Mouse (Mus musculus) liver, adult (tissue): ENCODE measurements around the gene Lmntd1.

Source experiments
- GATA4 ChIP-seq: IDR thresholded peaks from 2 replicates; pipeline ENCODE4 v1.6.1; 2014; ENCODE audit warnings: mild to moderate bottlenecking, low read length; ENCODE audit not compliant: insufficient replicate concordance

Lmntd1 gene

DNA sequence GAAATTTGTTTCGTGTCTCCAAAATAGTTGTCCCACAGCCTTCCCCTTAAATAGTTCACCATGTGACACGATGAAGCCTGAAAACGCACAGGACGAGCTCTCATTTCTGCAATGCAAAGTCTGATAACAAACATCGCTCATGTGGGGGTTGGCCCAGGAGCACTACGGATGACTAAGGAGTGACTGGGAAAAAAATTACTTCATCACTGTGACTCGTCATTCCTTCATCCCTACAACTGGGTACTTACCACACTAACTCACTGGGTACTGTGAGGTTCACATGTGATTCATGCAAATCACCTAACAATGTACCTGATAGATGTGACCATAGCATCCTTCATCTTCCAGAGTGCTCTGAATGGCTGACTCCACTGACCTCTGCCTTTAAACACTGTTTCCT lies 118.4 kb downstream of the Lmntd1 start:
- TF ChIP-seq GATA4, result no peak

DNA sequence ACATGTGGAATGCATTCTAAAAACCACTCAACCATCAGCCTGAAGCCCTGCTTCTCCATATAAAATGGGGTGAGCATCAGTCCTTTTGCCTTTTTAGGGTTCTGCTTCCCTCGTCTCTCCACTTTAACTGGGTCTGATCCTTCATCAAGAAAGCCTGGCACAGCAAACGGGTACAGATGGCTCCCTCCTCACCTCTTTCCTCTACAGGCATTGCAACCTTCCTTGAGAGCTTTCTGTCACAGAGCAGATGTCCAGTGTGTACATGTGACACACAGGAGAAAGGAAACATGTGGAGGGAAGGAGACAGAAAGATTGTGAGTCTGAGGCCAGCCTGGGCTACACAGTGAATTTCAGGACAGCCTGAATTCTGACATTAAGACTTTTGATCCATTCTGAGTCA lies 125.9 kb downstream of the Lmntd1 start:
- TF ChIP-seq GATA4, result no peak

DNA sequence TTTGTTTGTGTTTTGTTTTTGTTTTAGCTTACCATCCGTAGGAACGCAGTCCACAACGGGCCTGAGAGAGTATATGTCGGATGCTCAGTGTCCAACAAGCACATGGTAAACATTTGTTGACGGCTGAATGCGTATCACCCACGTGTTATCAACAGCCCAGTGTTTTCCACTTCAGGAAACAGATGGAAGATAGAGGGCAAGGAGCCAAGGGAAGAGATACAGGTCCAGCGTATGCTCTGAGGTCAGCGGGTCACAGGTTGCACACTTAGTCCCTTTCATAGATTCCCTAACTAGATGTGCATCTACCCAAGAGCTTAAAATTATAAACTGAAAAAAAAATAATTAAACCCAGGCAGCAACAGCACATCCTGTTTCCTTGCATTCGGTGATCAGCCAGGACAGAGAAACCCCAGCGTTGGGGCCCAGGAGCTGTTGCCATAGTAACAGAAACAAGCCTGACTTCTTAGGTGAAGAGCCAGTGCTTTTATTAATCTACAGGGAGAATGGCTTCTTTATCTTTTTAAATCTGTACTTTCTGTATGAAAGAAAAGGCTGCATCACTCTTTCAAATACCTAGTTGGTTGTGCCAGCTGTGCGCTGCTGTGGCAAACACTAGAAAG lies 128.0 kb downstream of the Lmntd1 start:
- TF ChIP-seq GATA4, result no peak; the same call in 1 of the 2 replicates

DNA sequence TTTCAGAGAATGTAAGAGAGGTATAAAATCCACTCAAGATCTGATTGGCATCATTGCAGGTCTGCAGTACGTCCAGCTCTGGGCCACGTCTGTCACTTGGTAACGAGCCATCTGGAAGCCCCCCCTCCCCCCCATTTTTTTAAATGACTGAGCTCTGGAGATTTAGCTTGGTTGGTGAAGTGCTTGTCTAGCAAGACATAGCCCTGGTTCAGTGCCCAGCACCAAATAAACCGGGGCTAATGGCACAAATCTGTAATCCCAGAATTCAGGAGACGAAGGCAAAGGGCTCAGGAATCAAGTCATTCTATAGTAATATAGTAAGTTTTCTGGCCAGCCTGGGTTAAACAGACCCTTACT lies 130.8 kb downstream of the Lmntd1 start:
- TF ChIP-seq GATA4, result no peak

DNA sequence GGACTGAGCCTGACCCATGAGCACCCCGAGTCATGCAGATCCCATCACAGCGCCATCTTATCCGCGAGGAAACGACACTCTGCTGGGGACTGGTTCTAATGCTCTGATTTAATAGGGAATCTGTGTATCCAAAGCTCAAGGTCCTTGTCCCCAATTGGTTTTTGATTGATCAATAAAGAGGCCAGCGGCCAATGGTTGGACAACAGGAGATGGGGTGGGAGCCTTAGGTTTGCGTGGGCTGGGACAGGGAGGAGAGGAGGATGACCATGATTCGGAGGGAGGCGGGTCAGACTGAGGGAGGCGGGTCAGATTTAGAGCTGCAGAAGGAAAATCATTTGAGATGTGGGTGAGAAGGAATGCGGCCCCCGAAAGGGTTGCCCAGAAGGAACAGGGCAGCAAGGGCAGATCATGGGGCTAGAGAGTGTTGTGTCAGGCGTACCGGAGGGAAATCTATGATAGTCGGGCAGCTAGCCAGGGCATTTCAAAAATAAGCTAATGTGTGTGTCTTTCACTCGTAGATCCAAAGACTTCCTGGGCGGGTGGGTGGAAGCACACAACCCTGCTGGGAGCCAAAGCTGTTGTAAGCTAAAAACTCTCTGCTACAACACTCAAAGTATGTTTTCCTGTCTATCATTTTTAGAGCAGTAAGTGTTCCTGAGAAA lies 131.3 kb downstream of the Lmntd1 start:
- no peak for TF ChIP-seq GATA4

DNA sequence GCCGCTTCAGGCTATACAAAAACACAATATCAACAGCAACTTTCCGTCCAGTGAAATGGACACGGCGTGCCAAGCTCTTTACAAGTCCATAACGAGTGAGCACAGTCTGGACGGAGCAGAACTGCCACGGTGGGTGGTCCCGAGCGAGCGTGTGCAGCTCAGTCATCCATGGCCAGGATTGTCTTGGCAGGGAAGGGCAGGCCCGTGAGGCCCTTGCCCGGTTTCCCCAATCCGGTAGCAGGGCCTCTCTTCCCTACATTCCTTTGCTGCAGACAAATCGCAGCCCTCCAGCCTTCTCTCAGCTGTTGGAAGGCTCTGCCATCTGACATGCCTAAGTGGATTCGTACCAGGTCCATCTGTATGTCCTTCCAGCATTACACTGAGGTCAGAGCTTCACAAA lies 132.2 kb downstream of the Lmntd1 start:
- no peak for TF ChIP-seq GATA4

DNA sequence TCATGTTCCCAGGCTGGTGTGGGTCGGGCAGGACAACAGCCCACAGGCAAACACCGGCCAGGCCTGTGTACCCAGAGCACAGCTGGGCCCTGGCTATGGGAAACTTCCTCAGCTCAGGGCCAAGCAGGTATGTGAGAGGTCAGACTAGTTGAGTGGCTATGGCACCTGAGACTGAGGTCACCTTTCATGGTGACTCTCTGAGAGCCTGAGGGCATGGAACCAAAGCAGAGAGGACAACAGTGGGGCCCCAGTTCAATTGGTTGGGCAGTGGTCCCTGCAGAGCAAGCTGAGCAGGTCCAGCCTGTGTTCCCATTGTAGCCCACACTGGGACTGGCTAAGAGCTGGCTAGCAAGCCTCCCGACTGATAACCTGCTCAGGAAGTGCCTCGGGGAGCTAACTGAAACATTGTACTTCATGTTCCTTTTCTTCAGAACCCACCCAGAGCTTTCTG lies 135.3 kb downstream of the Lmntd1 start:
- no peak for TF ChIP-seq GATA4

DNA sequence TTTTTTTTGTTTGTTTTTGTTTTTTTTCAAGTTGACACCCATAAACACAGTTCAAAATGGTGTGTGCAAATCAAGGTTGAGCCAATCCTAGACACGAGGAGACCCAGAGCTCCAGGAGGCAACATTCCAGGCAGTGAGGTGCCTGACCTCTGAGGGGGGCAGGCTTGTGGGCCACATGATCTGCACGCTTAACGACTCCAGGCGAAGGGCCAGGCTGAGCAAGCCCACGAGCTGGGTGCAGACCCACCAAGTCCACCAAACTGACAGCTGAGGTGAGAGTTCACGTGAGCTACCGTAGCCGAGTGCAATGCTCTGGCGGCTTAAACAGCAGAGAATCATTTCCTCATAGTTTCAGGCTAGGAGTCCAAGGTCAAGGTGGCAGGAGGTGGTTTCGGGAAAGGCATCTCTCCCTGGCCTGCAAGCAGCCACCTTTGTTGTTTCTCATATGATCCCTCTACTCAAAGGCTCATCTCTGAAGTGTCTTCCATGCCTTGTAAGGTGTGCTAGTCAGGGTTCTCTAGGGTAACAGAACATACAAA lies 136.7 kb downstream of the Lmntd1 start:
- no peak for TF ChIP-seq GATA4

DNA sequence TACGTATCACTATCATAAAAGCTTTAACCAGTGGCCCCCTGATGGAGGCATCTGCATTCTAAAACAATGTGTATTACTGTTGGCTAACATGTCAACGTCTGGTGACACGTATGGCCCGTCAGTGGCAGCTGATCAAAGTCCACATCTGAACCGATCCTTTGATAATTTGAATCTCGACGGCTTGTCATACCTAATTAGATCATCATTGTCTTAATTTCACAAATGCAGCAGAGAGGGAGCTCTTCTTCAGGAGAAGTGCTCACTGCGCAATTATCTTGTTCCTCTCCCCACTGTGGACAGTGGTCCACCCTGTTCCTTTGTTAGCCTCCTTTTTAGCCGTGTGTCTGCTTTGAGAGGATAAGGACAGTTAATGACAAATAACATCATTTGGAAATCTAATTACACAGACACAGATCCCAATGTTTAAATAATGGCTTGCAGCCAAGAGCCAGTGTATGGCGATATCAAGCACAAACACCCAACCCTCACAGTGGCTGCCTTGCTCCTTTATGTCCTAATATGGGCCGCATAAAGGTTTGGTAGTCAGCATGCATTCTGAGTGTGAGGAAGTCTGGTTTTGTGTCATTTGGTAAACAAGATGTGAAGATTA lies 142.4 kb downstream of the Lmntd1 start:
- no peak for TF ChIP-seq GATA4

DNA sequence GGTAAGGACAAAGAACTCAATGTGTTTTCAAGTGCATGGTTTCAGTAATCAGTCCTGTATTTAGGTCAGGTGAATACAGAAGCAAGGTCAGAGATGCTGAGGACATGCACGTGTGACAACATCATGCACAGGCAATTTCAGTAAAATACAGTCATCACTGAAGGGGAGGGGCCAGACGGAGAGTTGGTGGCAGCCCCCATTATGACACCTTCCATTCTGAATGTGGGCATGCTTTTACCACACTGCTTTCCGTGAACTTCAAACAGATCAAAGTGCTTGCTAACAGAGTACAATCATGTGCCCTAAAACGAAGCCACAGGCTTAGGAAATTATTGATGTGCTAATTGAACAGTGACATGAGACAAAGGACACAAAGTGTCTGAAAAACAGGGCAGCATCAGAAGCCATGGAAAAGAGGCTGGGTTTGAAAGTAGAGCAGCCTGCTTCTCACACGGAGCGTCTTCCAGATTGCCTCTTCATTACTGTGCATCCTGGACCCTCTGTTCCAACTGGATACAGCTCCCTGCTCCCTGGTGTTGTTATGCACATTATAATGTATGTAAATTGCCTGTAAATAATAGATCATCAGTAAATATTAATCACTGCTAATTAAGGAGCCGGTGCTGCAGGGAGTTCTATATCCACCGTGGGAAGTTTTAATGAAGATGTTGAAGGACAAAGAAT lies 144.7 kb downstream of the Lmntd1 start:
- TF ChIP-seq GATA4, result no peak

DNA sequence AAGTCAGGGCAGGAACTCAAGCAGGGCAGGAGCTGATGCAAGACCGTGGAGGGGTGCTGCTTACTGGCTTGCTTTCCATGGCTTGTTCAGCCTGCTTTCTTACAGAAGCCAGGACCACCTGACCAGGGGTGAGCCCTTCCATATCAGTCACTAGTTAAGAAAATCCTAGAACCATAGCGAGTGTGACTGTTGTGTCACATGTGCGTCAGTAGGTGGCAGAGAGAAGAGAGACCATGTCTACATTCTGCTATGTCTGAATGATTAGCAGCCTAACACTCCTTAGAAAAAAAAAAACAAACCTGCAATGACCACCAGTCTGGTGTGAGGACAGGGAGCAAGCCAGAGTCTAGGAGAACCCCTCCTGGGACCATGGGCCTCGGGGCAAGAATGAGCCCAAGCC lies 150.1 kb downstream of the Lmntd1 start:
- no peak for TF ChIP-seq GATA4

DNA sequence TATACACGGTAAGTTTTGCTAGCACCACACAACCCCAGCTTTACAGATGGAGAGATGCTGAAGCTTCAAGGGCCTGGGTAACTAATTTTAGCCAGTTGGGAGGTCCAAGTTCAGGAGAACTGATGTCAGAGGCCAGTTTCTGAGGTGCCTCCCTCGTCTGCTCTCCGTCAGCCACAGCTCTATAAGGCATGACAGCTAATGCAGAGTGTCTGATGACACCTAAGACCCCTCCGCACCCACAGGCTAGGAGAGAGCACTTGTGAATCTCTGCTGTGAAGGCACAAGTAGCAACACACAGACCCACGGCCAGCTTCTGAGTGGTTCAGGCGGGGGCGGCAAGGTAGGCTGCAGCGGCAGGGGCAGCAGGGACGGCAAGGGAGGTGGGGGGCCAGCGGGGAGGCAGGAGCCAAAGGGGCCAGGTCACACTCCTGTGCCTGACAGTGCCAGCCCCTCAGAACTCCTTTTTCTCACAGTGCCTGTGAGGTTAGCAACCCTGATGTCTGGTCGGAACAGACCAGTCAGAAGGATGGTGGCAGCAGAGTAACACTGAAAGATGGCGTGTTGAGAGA lies 151.4 kb downstream of the Lmntd1 start:
- TF ChIP-seq GATA4, result no peak

DNA sequence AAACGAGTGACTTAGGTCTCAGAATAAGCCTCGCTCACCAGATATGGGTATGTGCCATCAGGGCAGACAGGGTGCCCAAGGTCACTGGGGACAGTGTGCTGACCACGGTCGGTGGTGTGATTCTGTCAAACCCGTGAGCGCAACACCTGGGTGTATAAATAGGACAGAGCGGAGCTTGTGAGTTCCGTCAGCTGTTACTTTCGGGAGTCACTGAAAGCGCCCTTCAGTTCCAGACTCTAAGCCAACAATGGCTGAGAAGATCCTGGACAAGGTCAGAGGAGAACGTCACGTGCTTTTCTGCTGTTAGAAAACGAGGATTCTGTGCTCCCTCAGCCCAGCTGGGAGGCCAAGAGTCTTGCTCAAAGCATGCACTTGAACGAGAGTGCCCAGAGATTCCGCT lies 157.1 kb downstream of the Lmntd1 start:
- no peak for TF ChIP-seq GATA4

DNA sequence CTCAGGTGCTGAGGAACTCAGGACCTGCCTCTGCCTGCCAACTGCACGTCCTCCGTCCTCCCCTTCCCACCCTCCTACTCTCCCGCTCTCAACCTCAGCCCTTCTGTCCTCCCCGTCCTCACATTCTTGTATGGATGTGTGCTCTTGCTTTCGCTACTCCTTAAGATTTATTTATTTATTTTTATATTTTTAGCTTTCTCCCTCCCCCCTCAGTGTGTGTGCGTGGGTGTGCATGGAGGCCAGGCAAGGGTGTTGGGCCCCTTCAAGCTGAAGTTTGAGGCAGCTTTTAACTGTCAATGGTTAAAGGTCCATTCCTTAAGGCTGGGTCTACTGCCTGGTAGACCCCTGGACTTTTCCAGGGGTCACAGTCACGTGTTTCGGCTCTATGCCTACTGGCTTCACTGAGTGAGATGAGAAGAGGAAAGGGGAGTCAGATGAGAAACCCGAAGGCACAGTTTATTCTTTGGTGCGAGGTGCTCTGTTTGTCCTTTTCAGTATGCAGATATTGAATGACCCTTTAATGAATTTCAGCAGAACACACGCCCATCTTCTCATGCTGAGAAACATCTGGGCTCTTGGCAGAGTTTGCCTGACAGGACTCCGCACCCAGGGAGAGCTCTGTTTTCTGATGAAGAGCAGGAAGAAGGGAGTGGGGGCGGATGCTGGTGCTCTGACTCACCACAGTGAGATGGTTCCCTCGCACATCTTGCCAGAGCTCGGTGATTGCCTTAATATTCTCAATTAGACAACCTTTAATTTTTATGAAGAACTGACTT lies 163.3 kb downstream of the Lmntd1 start:
- no peak for TF ChIP-seq GATA4

DNA sequence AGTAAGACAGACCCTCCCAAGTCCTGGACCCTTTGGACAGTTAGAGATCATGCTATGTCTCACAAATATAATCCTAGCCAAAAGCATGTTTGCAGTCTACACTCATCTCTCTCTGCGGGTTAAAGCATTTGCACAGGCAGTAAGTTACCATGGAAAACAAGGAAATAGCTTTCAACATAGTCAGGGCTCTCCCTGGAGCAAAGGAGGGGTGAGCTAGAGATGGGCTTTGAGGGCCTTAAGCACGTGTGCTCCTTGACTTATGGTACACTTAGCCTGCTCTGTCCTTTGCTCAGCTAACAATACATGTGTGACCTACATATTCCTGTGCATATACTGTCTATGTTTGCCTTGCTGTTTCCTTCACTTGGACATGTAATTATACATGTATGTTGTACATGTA lies 165.8 kb downstream of the Lmntd1 start:
- TF ChIP-seq GATA4, result no peak

DNA sequence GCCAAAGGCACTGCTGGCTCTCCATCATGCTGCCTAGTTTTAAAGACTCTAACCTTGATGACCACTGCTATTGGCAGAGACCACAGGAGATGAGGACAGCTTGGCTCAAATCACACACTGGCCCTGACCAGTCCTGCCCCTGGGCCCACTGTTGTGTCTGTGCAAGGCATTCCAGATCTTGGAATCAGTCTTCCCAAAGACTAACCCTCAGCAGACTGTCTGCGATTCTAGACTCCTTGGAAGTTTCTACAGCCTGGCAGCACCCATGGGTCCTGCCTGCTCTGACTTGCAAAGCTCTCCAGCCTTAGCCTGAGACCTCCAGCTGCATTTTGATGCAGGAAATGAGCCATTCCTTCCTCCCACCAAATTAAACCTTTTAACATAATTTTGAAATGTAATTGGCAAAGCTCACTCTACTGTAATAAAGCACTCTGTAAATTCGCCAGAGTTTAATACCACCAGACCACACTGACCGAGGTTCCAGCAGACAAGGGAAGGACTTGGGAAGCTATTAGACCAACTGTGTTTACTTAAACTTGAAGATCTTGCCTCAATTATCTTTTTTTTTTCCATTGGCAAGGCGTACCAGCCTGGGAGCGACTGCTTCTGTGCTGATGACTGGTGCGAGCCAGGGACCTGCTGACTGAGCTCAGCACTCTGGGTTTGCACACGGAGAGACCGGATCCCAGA lies 168.2 kb downstream of the Lmntd1 start:
- no peak for TF ChIP-seq GATA4
